Mouse (Mus musculus) heart, embryonic 12.5 days (tissue): ENCODE data around the gene Slc7a6os. TPM values are rescaled to one million over a fixed set of nuclear protein-coding genes. Genes with fewer than 3 reads are reported as not detected.

ENCODE experiments used
- ATAC-seq: fragments of 200-750 bp; cut with Nextera tagmentation; 2 replicates; pipeline ENCODE4 v1.8.0; 2017; ENCODE audit warnings: moderate TSS enrichment, moderate library complexity; ENCODE audit not compliant: insufficient number of reproducible peaks, low FRiP score
- H3K27ac ChIP-seq: fragments of 300-500 bp; sonication (generic); 2 replicates; pipeline ENCODE4 v1.5.1; 2016; ENCODE audit warnings: mild to moderate bottlenecking, moderate library complexity; ENCODE audit not compliant: poor library complexity, severe bottlenecking
- H3K27me3 ChIP-seq: fragments of 300-500 bp; sonication (generic); replicated peaks from 2 replicates; pipeline ENCODE4 v1.6.1; 2016; ENCODE audit warnings: mild to moderate bottlenecking, moderate library complexity
- H3K36me3 ChIP-seq: fragments of 300-500 bp; sonication (generic); 2 replicates; pipeline ENCODE4 v1.6.1; 2016; ENCODE audit warnings: mild to moderate bottlenecking, moderate library complexity
- H3K4me1 ChIP-seq: fragments of 300-500 bp; sonication (generic); replicated peaks from 2 replicates; pipeline ENCODE4 v1.6.1; 2016; ENCODE audit warnings: mild to moderate bottlenecking
- H3K4me2 ChIP-seq: fragments of 300-500 bp; sonication (generic); 2 replicates; pipeline ENCODE4 v1.6.1; 2016; ENCODE audit warnings: mild to moderate bottlenecking, moderate library complexity
- H3K4me3 ChIP-seq: fragments of 300-500 bp; sonication (generic); 2 replicates; pipeline ENCODE4 v1.5.1; 2016; ENCODE audit warnings: mild to moderate bottlenecking
- H3K9ac ChIP-seq: fragments of 300-500 bp; sonication (generic); 2 replicates; pipeline ENCODE4 v1.6.1; 2016; ENCODE audit warnings: mild to moderate bottlenecking, moderate library complexity
- H3K9me3 ChIP-seq: fragments of 300-500 bp; sonication (generic); replicated peaks from 2 replicates; pipeline ENCODE4 v1.6.1; 2016; ENCODE audit warnings: mild to moderate bottlenecking, moderate library complexity
- WGBS: fragments of 180-500 bp; shearing (Covaris S2); methylation state at CpG from one replicate; pipeline ENCODE4 v1.1.7; 2016; 5-methylcytosine and 5-hydroxymethylcytosine counted together
- polyA plus RNA-seq: library from polyadenylated mRNA; unstranded; fragments of >200 nt; fragmentation: Nextera tagmentation; extraction: Ambion mirVana; gene quantifications from 2 replicates; pipeline ENCODE4 v1.2.1, GENCODE M21; 2016

Gene Slc7a6os
- polyA plus RNA-seq = 22.6 and 22.9 TPM in 2 replicates

DNA sequence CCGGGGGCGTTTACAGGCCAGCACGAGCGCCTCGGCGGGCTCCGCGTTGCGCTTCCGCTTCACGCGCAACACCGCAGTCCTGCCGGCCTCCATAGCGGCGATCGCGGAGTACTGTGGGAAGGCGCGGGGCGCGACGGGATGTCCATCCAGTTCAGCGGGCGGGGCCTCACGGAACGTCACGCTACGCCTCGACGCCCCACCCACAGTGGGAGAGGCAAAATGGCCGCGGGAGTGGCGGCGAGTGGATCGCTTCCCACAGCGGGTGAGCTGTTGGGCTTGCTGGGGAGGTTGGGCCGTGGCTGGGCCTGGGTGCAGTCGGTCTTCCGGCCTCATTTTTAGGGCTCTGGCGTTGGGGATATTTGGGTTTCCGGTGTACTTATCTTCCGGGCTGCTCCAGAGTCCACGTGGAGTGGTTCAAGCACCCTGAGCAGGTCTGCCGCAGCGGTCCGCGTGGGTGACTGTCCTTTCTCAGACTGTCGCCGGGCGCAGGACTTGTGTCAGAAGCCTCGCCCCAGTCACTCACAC is at the start of gene Slc7a6os, which contains the start of gene Prmt7:
Gene Slc7a6os, minus strand, starts transcription at position 115 of the 525 bp plus-strand sequence.
Gene Prmt7, plus strand, starts transcription at position 116 of the 525 bp plus-strand sequence.
- peak within 1 kb of the TSS; percentile 89 for H3K27ac ChIP-seq
- H3K36me3 ChIP-seq = peaks cover 55% of the 10 kb centered on the region
- peak within 1 kb of the TSS; percentile 84 for H3K4me2 ChIP-seq
- no peaks in the 10 kb centered on the region for H3K9me3 ChIP-seq
- H3K4me3 ChIP-seq = peak within 1 kb of the TSS; percentile 79
- peaks cover 8% of the 10 kb centered on the region for H3K4me1 ChIP-seq
- no peaks in the 10 kb centered on the region for H3K27me3 ChIP-seq
- H3K9ac ChIP-seq = peak within 1 kb of the TSS; percentile 85
- under 1% methylated on average over 52 of the region's 52 CpGs for WGBS
- ATAC-seq = peak; percentile 99

DNA sequence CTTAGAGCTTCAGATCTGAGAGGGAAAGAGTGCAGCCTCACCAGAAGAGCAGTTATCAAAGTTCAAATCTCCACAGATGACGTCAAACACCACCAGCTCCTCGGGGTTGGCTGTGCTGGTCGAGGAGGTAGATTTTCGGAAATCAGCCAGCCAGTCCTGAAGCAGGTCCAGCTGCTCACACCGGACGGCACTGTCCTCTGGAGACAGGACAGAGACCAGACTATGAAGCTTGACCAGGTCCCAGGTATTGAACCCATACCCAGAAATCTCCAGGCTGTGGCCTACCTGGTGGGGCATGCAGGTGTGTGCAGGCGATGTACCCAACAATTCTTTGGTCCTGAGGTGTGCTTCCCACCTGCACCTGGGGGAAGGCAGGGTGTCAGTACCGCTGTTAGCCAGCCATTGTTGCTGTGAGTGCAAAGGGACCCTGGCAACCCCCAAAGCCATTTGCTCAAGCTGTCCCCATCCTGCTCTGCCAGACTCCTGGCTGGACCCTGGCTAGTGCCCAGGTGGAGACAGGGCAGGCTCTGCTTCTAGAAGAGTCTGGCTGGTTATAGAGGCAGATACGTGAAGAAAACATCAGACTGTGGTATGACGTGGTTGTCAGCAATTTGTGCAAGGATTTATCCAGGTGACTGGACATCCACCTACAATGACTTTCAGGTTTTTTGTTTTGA is 49.0 kb upstream of the Slc7a6os start:
- Histone ChIP-seq H3K4me2 (no peak overlapping the region), H3K4me1 (peaks cover 39% of the 10 kb centered on the region), H3K27ac (no peak overlapping the region), H3K9ac (no peak overlapping the region), H3K9me3 (no peaks in the 10 kb centered on the region), H3K27me3 (no peaks in the 10 kb centered on the region), H3K36me3 (peaks cover 8% of the 10 kb centered on the region), H3K4me3 (no peak overlapping the region)
- ATAC-seq = no peak
- WGBS = 82% methylated on average over 10 of the region's 10 CpGs

DNA sequence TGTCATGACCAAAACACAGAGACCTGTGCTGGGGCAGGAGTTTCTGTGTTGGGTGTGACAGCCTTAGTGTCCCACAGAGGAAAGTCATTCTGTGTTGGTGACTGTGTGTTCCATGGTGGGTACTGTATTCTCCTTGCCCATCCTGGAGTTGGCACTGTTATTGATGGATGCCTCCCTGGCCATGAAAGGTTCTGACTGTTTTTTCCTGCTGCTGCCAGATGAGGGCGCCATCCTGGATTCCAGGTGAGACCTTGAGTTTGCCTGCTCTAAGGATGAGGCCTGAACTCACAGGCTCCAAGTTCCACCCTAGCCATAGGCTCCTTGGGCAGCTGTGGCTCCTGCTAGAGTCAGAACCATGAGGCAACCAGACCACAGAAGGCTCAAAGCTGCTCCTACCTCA is 47.4 kb upstream of the Slc7a6os start:
- no peak overlapping the region for H3K9ac ChIP-seq
- H3K27ac ChIP-seq = no peak overlapping the region
- no peak for ATAC-seq
- no peaks in the 10 kb centered on the region for H3K9me3 ChIP-seq
- no peak overlapping the region for H3K4me2 ChIP-seq
- WGBS = 21% methylated on average over 1 of the region's 1 CpGs
- H3K27me3 ChIP-seq = no peaks in the 10 kb centered on the region
- H3K36me3 ChIP-seq = peaks cover 15% of the 10 kb centered on the region
- H3K4me1 ChIP-seq = peaks cover 35% of the 10 kb centered on the region
- no peak overlapping the region for H3K4me3 ChIP-seq

DNA sequence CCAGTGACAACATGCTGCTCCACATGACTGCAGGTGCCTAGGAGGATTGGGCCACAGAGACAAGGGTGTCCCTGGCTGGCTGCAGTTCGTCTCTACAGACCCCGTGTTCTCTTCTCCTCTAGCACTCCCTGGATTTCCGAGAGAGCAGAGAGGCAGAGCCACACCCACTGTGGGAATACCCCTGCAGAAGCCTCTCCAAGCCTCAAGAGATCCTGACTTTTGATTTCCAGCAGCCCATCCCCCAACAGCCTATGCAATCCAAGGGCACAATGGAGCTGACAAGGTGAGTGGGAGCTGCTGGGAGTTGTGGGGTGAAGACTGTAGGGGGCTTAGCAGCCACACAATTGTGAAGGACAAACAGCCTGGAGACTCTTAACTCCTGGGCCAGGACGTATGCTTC is 39.5 kb upstream of the Slc7a6os start:
- 58% methylated on average over 4 of the region's 4 CpGs for WGBS
- no peak overlapping the region for H3K9ac ChIP-seq
- H3K4me3 ChIP-seq = no peak overlapping the region
- H3K4me2 ChIP-seq = no peak overlapping the region
- ATAC-seq = no peak
- no peak overlapping the region for H3K27ac ChIP-seq
- peaks cover 9% of the 10 kb centered on the region; the same call in 1 of the 2 replicates for H3K4me1 ChIP-seq
- no peaks in the 10 kb centered on the region for H3K9me3 ChIP-seq
- no peaks in the 10 kb centered on the region for H3K27me3 ChIP-seq
- H3K36me3 ChIP-seq = peaks cover 81% of the 10 kb centered on the region

DNA sequence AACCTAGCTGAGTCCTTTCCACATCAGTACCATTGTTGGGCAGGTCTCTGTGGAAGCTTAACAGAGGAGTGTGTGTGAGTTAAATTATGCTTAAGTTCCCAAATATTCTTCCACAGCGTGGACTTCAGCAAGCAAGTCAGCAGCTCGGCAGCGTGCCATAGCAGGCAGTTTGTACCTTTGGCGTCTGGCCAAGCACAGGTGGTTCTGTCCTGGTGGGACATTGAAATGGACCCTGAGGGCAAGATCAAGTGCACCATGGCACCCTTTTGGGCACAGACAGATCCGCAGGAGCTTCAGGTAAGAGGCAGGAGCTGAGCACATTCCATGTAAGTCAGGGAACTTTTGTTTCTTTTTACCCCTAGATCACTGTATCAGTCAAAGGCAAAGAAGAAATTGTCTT is 26.4 kb upstream of the Slc7a6os start:
- WGBS = 88% methylated on average over 5 of the region's 5 CpGs
- H3K4me1 ChIP-seq = no peaks in the 10 kb centered on the region
- peaks cover 87% of the 10 kb centered on the region for H3K36me3 ChIP-seq

DNA sequence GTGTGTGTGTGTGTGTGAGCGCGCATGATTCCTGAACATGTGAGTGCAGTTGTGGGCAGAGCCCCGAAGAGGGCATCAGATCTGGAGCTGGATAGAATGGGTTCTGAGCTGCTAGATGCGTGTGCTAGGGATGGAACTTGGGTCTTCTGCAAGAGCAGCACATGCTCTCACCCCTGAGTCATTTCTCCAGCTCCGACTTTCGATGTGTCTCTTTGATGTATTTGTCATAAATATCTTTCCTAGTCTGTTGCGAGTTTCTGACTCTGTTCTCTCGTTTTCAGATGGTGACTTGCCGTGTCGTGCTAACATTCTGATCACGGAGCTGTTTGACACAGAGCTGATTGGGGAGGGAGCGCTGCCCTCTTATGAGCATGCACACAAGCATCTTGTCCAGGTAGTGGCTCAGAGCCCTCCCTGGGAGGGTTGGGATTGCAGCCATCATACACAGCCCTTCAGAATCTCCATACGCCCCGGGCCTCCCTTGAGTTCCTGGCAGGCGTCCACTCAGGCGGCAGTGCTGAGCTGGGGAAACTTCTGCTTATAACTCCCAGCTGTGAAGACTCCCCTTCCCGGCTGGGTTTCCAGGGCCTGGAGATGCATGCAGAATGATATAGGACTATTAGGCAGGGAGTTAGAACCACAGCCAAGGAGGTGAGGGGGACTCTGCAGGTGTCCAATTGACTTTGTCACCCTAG is 24.0 kb upstream of the Slc7a6os start:
- no peaks in the 10 kb centered on the region for H3K9me3 ChIP-seq
- no peak overlapping the region for H3K4me2 ChIP-seq
- 90% methylated on average over 17 of the region's 17 CpGs for WGBS
- no peaks in the 10 kb centered on the region for H3K4me1 ChIP-seq
- no peaks in the 10 kb centered on the region for H3K27me3 ChIP-seq
- H3K4me3 ChIP-seq = no peak overlapping the region
- peaks cover 84% of the 10 kb centered on the region for H3K36me3 ChIP-seq
- H3K9ac ChIP-seq = no peak overlapping the region
- no peak for ATAC-seq
- H3K27ac ChIP-seq = no peak overlapping the region

More for the DNA sequence above, 26.4 kb upstream of the Slc7a6os start:
- no peaks in the 10 kb centered on the region for H3K9me3 ChIP-seq
- H3K27me3 ChIP-seq = no peaks in the 10 kb centered on the region
- ATAC-seq = no peak
- H3K27ac ChIP-seq = no peak overlapping the region
- H3K4me2 ChIP-seq = no peak overlapping the region
- no peak overlapping the region for H3K9ac ChIP-seq
- no peak overlapping the region for H3K4me3 ChIP-seq

DNA sequence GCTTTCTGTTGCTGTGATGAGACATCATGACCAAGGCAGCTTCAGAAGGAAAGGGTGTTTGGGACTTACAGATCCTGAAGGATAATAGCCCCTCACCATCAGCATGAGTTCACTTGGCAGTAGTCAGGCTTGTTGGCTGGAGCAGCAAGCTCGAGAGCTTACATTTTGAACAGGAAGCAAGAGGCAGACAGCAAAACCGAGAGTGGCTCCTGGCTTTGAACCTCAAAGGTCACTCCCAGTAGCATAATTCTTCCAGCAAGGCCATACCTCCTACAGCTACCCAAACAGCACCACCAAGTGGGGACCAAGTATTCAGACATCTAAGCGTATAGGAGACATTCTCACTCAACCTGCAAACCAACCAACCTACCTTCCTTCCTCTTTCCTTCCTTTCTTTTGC is 22.0 kb upstream of the Slc7a6os start:
- H3K4me2 ChIP-seq = no peak overlapping the region
- ATAC-seq = no peak
- H3K9me3 ChIP-seq = no peaks in the 10 kb centered on the region
- H3K4me3 ChIP-seq = no peak overlapping the region
- no peaks in the 10 kb centered on the region for H3K27me3 ChIP-seq
- WGBS = 78% methylated on average over 3 of the region's 3 CpGs
- no peak overlapping the region for H3K27ac ChIP-seq
- H3K9ac ChIP-seq = no peak overlapping the region
- peaks cover 83% of the 10 kb centered on the region for H3K36me3 ChIP-seq
- H3K4me1 ChIP-seq = no peaks in the 10 kb centered on the region

DNA sequence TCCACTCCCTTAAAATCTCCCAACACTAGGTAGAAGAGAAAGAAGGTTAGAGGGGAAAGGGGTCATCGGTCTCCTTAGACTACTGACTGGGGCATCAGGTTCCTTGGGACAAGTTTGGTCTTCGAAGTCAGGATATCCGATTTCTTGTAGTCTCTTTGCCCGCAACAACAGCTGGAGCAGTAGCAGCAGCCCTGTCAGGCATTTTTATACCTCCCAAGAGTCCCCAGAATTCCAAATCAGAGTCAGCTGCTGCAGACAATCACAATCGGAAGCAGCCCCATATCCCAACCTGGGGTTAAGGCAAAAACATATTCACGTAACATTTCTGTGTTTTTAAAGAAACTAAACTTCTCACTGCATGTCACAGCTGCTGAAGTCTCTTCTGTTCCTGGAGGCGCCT is 20.8 kb upstream of the Slc7a6os start:
- Histone ChIP-seq H3K27ac (no peak overlapping the region), H3K4me2 (no peak overlapping the region), H3K9ac (no peak overlapping the region), H3K27me3 (no peaks in the 10 kb centered on the region), H3K4me1 (no peaks in the 10 kb centered on the region), H3K9me3 (no peaks in the 10 kb centered on the region), H3K4me3 (no peak overlapping the region), H3K36me3 (peaks cover 79% of the 10 kb centered on the region)
- ATAC-seq = no peak
- 90% methylated on average over 7 of the region's 7 CpGs for WGBS

DNA sequence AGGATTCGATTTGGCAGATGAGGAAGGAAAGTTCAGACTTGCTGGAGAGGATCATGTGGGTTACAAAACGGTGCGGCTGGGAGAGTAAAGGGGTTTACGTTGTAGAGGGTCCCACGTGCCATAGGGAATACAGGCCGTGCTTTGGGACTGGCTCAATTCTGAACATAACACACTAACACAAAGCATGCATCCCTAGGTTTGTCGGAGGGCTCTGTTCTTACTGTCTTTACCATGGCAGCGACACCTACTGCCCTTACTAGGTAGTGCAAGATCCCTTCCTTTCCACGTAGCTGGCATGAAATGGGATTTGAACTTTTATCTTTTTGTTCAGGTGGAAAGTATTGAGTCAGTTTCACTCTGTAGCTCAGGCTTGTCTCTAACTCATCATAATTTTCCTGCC is 15.9 kb upstream of the Slc7a6os start:
- no peaks in the 10 kb centered on the region for H3K9me3 ChIP-seq
- no peak overlapping the region for H3K4me3 ChIP-seq
- 46% methylated on average over 9 of the region's 9 CpGs for WGBS
- no peak overlapping the region for H3K27ac ChIP-seq
- H3K36me3 ChIP-seq = peaks cover 76% of the 10 kb centered on the region
- no peaks in the 10 kb centered on the region for H3K27me3 ChIP-seq
- no peaks in the 10 kb centered on the region for H3K4me1 ChIP-seq
- ATAC-seq = no peak
- no peak overlapping the region for H3K9ac ChIP-seq
- no peak overlapping the region for H3K4me2 ChIP-seq

DNA sequence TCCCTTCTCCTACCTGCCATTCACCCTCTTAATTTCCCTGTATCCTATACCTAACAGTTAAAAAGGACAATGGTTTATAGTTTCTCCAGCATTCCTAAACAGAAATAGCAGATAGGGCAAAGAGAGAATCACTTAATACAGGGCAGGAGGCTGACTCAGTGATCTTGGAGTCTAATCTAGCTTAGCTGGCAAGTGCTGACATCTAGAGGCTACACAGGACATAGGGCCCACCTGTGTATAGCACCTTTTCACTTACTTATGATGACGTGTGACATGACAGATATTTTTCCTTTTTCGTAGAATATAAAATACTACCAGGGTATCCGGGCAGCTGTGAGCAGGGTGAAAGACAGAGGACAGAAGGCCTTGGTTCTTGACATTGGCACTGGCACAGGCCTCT is 8.9 kb upstream of the Slc7a6os start:
- no peaks in the 10 kb centered on the region for H3K9me3 ChIP-seq
- no peaks in the 10 kb centered on the region; the same call in 1 of the 2 replicates for H3K4me1 ChIP-seq
- ATAC-seq = no peak
- H3K36me3 ChIP-seq = peaks cover 75% of the 10 kb centered on the region
- 62% methylated on average over 3 of the region's 3 CpGs for WGBS
- no peak overlapping the region for H3K9ac ChIP-seq
- H3K4me2 ChIP-seq = no peak overlapping the region
- no peaks in the 10 kb centered on the region for H3K27me3 ChIP-seq
- no peak overlapping the region for H3K4me3 ChIP-seq
- no peak overlapping the region for H3K27ac ChIP-seq

DNA sequence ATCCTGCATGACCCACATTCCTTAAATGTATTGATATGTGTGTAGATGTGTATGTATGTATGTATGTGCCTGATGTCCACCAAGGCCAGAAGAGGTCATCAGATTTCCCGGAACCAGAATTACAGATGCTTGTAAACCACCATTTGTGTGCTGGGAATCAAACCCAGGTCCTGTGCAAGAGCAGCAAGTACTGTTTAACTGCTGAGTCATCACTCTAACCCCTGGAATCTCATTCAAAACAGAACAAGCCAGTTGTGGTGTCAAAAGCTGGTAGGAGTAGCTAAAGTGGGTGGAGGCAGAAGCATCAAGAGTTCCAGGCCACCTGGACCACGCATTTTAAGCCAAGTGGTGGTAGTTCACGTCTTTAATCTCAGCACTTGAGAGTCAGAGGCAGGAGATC is 3.2 kb upstream of the Slc7a6os start:
- H3K4me3 ChIP-seq = no peak overlapping the region
- no peak overlapping the region for H3K9ac ChIP-seq
- H3K4me2 ChIP-seq = no peak overlapping the region
- H3K27ac ChIP-seq = no peak overlapping the region
- H3K4me1 ChIP-seq = peaks cover 8% of the 10 kb centered on the region
- peaks cover 59% of the 10 kb centered on the region for H3K36me3 ChIP-seq
- no peaks in the 10 kb centered on the region for H3K27me3 ChIP-seq
- 83% methylated on average over 3 of the region's 3 CpGs for WGBS
- no peaks in the 10 kb centered on the region for H3K9me3 ChIP-seq
- no peak for ATAC-seq
